Mouse (Mus musculus) spleen, adult 18-20 months (tissue): ENCODE measurements around the gene Zc3h14.

Experiments
- DNase-seq, 2 experiments: peaks; one replicate each; pipeline ENCODE4 v3.0.0; 2022; ENCODE audit warnings: mixed read lengths in 2 of 2

Gene Zc3h14

DNA sequence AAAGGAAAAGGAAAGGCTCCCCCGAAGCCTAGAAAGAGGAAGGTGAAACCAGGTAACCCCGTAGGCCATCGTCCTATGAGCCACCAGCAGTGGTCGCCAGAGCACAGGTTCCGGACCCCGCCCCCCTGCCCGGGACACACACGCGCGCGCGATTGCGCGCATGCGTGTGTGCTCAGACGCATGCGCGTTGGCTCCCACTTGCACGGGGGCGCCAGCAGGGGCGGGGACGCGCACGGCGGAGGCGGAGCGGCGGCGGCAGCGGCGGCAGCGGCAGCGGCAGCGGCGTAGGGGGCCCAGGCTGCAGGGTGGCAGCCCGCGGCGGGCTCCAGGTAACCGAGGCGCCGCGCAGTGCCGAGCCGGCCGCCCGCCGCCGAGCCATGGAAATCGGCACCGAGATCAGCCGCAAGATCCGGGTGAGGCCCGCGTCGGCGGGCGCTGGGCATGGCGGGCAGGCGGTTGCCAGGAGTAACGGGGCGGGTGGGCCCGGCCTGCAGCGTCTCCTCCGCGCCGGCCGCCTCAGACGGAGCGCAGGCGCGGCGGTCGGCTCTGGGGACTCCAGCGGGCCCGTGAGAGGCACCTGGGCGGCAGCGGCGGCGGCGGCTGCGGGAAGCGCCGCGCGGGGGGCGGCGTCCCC is at the start of gene Zc3h14:
Zc3h14 (plus strand) TSS at position 219 of the 634 bp plus-strand sequence.
- peak; percentile 91 to 95 for DNase-seq

DNA sequence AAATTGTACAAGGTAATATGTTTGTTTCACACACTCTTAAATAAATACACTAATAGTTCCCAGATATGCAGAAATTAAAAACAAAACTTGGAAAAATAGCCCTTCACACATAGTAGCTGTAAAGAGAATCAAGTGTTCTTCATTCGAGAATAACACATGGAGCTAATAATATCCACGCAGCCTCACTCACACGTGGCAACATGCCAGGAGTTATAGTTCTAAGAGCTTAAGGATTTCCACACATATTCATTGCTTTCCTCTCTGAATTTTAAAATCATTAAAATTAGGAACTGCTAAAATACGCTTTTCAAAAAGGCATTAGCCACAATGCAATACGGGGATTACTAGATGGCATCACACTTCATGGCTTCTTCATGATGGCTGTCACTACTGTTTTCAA is 49.6 kb upstream of the Zc3h14 start:
- no peak for DNase-seq

DNA sequence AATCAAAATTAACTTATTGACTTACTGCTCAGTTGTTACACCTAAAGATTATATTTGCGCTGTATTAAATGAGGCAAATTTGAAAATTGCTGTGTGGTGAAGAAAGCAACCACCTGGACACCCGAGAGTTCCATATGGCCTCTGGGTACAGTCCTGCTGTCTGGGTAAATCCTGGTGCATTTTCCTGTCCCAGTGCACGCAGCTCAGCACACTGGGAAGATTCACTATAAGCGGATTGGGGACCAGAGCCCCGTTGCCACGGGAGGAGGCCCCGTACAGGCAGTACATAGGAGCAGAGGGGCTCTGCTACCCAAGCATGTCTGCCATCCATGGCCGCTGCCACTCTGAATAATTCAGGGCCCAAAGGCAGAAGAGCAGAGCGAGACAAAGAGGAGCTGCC is 45.2 kb upstream of the Zc3h14 start:
- DNase-seq = no peak

DNA sequence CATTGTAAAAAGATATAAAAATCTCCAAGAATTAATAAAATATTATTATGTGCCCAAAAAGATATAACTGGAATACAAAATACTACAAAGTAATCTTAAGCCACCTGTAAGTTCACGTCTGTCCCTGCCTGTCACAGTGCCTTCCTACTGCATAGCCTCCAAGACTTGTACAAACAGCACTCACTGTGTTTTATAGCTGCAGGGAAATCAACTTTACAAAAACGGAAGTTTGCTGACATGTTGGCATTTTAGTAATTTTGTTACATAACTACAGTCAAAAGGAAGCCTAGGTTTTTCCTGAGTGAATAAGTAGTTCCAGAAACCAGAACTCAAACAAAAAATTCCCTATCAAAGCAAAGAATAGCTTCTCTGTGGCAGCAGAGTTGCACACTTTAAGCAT is 43.2 kb upstream of the Zc3h14 start:
- DNase-seq = no peak

DNA sequence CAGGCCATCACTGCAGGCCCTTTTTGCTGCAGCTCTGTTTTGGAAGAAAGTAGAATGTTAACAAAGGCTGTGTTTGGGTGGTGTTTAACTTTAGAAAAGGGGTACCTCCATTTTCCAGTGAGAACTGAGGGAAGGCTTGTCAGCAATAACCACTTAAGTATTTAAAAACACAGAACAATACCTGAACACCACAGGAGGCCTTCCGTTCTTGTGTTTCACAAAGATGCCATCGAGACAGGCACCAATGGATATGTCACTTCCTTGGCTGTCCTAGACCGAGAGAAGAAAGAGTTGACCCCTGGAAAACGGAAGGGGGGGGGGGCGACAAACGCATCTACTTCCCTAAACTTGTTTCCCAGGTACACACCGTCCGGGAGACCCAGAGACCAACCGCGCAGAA is 42.8 kb upstream of the Zc3h14 start:
- no peak for DNase-seq

DNA sequence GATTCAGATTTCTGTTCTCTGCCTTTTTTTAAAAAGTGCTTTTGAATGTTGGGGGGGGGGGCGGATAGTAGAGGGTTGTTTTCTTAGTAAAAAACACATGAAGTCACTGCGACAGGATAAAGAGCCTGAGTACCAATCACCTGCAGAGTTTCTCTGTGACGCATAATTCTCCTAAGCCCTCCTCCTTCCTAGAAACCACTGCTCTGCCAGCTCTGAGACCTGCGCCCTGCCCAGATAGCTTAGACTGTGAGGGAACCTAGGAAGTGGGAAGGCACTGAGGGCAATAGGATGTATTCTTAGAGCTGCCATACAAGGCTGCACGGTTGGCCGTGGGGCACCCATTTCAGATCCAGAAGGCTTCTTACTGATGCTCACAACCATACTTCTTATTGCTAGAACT is 33.9 kb upstream of the Zc3h14 start:
- no peak for DNase-seq

DNA sequence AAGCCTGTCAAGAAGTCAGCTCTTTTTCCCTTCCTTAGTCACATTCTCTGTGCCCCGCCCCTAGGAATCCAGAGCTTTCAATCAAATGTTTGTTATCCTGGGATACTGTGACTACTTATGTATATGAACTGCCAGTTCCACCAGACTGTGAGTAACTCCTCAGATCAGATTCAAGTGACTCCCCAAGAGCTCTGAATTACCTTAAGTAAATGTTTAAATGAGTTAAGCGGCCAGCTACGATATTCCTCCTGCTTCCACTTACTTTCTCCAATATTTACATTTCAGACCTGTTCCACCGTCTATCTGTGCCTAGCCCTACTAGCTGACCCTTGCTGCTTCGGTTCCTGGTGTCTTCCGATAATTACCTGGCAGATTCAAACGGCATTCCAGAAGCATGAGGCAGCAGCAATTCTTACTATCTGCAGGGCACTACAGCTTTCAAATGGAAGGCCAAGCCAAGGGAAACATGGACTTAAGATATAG is 33.1 kb upstream of the Zc3h14 start:
- no peak for DNase-seq

DNA sequence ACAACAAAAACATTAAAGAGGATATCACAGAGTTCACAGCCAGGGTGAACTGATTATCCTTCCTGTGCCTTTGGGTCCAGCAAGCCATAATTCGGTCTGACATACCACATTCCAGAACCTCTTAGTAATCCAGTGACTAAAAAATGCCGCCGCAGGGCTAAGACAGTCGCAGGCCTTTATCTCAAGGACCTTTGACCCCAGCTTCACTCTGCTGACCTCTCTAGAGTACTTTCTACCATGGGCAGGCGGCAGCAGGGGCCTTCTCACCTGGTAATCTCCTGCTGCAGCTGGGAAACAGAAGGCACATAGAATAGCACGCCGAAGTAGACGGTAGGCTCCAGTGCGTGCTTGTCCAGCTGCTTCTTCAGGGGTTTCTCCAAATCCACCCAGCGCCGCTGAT is 32.0 kb upstream of the Zc3h14 start:
- DNase-seq = no peak

DNA sequence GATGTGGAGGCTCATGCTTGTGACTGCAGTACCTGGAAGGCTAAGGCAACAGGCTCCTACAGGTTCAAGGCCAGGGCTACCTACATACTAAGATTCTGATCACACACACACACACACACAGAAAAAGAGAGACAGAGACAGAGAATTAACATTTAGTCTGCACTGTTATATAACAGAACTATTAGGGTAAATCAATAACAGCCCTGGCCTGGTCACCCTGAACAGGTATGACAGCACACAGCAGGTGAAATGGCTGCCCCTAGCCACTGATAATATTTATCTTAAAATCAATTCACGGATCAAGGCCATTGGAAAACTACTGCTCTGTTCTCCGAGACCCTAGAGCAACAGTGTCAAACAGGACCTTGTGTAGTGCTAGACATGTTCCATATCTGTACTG is 30.6 kb upstream of the Zc3h14 start:
- DNase-seq = no peak

DNA sequence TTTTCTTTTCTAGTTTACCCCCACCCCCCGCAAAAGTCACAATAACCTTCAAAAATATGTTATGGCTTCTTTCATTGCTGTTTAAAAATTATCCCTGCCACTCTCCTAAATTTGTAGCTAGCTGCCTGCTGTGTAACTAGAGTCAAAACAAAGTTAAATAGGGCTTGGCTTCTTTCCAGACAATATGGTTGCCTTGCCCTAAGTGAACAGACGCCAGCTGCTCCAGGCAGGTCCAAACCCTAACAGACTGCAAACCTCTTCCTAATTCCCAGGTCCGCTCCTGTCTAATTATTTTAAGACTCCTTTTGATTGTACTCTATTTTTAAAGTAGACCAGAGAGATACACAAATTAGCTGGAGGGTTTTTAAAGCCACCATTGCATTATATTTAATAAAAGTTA is 26.1 kb upstream of the Zc3h14 start:
- no peak for DNase-seq

DNA sequence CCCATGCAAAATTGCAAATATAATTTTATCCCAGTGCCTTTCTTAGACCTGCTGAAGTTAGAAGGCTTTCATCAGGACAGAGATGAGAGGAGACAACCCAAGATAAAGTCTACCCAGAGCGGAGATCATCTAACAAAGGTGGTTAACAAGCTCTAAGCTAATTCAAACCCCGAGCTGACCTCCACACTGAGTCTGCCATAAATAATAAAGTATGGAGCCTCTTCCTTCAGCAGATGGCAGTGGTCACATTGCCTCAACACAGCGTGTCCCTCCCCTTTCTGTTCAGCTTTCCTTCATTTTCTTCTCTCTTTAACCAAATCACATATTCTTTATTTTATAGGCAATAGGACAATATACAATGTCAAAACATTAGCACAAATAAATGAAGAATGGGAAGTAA is 25.7 kb upstream of the Zc3h14 start:
- DNase-seq = no peak

DNA sequence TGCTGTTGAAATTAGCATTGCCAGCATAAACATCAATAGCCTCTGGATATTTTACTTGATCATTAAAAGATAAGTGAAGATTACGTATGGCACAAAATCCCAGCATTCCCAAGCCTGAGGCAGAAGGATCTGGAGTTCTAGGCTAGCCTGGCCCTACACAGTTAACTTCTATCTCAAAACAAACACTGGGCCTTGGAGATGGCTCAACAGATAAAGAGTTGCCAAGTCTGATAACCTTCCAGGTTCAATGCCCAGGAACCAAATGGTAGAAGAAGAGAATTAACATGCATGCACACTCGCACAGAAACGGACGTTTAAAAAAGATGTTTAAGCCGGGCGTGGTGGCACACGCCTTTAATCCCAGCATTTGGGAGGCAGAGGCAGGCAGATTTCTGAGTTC is 22.5 kb upstream of the Zc3h14 start:
- no peak for DNase-seq

DNA sequence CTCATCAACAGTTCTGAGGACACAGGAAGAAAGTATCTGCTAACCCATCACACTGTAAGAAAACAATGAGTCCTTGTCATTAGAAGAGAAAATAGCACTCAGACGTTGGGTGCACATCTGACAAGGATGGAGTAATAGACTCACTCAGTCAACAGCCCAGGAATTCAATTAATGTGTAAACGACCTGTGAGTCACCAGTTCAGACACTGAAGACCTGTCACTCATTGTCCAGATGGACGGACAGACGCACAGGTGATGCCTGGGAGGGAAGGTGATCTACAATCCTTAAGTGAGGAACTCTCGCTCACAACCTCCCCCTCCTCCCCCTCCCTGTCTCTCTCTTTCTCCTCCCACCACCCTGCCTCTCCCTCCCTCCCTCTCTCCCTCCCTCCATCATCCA is 21.8 kb upstream of the Zc3h14 start:
- no peak for DNase-seq

DNA sequence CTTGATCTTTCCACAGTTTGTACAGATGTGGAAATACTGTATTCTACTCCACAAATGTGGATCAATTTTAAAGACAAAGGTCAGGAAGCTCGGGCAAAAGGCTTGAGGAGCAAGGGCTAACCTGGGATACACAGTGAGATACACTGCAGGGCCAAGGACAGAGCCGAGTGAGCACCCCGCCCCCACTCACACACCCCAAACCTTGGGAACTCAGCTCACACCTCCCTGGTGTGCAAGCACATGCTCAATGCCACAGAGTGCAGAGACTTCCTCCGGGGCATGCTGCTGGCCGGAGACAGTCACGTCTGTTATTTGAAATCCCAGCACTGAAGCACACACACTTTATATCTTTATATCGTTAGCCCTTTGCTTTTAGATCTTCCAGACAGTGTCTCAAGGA is 20.7 kb upstream of the Zc3h14 start:
- DNase-seq = no peak

DNA sequence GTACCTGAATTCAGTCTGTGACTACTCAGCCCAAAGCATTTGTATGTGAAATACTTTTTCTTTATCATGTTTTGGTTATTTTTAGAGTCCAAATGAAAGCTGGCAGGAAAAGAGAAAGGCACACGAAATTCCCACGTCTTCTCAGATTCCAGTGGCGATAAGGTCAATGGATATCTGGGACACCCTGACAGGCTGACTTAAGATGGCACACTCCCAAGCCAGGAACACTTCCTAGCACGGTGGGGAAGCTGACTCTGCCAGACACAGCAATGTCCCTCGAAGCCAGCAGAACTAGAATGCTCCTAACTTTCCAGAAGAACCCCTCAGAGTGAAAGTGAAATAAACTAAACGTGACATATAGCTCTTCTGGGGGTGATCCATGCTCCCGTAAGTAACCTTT is 19.6 kb upstream of the Zc3h14 start:
- DNase-seq = no peak

DNA sequence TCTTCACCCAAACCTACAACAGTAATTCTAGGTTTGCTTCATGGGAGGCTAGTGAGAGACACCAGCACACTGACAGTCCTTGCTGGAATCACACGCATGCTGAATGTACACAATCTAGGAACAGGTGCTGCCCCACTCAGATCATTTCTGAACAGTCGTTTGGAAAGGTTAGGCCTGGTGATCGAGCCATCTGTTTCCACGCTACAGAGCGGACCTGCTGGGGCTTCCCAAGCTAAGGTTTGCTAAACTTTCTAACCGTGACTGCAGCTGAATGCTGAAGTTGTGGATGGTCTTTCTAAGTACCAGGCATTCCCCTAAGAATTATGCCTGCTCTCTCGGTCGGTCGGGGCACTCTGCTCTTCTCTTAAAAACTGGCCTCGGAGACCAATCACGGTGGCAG is 16.1 kb upstream of the Zc3h14 start:
- no peak for DNase-seq

DNA sequence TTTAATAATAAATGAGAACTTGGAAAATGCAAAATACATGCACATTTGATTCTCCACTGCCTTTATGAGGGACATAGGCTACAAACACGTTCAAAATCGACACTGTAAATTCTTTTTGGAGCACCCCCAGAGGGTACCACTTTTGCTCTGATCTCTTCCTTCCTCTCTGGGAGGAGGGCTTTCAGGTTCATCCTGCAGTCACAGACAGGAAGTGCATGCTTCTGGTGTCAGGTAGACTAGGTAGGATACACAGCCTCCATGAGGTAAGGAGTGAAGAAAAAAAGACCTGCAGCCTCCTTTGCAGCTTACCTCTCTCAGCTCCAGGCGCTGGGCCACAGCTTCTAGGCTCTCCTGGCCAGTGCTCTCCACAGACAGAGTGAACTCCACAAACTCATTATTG is 13.6 kb upstream of the Zc3h14 start:
- DNase-seq = no peak

DNA sequence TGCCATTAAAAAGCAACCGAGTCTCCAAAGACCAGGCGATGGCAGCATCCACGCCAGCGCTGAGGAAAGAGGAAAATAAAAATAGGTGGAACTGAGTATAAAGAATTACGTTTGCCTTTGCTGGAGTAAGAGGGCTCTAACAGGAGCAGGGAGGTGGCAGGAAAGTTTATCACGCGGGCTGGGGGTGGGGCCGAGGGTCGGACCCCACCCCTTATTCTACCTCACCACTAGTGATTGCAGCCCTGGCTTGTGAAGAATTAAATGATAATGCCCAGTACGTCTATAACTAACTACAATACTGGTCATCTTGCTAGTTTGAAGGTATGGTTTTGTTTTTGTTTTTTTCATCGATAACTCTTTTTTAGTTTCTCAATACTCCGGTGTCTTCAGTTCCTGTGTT is 13.0 kb upstream of the Zc3h14 start:
- no peak for DNase-seq

DNA sequence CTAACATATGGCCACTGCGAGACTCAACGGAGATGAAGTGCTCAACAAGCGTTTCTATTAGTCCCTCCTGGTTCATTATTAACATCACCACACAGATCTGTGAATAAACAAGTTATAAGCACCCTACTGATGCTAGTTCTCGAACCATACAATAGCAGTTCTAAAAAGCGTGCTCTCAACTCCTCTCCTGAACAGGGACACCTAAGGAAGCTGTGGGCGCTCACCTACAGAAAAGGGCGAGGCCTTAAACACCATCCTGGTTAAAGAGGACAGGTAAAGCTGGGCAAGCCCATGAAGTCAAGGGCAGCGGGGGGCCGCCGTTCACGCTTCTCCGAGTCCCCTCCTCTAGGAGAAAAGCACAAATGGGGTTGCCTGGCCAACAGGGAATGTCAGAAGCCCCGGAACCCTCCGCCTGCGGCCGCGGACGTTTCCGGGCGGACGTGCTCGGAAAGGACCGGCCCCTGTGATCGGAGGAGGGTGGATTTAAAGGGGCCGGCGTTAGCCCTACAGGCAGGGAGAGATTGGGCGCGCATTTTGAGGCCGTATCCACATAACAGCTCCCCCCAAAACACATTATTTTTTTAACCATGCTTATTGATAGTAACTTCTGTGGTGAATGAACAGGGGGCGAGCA is 12.4 kb upstream of the Zc3h14 start:
- DNase-seq = peak; percentile 64 to 83

DNA sequence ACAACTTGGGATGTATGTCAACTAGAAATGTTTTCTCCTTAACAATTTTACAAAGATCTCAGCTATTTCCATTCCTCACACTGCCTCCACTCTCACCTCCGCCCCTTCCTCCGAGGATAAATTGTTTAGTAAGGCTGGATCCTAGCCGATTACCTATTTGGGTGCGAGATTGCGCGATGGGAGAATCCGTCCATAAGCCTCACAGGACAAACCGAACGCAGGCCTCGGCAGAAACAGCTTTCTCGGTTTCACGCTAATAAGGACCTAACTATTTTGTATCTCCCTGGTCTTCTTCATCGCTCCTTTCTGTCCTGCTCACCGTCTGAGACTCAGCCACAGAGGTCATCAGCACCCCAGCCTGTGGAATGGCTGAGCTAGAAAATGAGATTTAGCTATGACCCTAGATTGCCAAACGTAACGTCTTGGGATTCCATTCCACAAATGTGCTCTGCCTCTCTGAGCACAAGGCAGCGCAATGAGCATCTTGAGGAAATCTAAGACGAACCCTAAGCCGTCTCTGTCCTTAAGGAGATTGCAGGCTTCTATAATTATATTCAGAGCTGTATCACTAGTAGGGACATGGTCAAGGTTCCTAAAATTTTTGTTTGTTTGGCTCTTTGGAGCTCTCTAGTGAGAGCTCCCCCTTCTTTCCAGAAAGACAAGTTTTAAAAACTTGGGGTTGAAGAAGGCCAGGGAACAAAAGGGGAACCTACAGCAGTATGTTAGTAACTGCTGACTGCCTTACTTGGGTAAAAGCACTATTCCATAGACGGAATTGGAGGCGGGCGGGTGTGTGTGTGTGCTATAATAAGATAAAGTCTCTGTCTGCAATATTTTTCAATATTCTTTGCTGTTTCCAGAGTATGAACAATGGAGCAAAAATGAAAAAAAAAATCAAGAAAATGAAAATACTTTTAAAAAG is 11.6 kb upstream of the Zc3h14 start:
- no peak for DNase-seq

DNA sequence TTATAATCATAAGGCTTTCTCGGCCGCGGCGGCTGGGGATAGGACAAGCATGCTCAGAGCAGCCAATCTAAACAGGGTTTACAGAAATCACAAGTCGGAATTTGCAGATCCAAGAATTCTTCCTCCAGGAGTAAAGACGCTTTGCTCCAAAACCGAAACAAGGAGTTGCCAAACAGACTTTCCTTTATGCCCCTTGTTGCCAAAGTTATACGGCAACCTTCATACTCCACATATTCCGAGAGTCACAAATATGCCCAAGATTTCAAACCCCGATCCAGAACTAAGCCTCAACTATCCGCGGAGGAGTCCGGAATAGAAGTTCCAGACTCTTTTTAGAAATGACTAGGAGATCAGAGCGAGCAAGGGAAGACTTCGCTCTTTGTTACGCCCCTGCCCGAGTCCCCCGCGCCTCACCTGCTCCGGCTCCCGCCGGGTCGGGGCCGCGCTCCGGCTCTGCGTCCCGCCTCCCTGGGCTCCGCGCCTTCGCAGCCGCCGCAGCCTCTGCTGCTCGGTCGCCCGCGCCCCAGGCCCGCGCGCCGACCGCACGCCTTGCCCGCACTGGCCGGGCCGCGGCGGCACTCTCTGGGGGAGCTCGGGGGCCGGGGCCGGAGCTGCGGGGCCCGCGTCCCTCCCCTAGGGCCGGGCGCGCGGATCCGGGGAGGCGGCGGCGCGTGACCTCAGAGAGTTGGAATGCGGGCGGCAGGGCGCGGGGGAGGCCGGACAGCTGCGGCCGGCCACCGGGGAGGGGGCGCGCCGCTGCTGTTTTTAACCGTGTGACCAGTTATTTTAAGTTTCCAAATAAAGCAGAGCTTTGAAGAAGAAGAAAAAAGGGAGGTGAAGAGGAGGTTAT is 9.6 kb upstream of the Zc3h14 start, which contains the start of gene Ptpn21:
Ptpn21 (minus strand) TSS at position 455 of the 850 bp plus-strand sequence.
- DNase-seq = no peak

DNA sequence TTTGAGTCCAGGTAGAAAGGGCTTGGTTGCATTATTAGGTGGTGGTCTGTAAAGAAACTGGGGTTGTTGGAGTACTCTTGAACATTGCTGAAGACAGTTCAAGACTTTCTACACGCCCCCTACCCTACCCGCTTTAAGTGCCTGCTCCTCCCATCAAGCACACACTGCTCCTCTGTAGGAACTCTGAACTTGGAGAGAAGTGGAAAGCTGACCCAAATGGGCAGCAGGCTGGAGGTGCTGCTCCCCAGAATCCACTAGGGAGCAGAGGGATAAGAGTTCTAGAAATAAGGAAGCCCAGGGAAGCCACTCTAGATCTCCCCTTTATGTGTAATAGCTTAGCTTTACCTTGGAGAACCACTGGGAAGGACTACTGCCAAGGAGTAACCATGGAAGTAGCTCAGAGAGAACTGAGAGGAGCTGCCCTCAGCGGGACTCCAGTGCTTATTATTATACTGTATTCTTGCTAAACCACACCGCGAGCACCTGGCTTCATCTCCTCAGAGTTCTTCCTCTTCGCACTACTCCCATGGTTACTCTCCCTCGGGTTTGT is 8.9 kb upstream of the Zc3h14 start:
- DNase-seq = no peak
